Mouse (Mus musculus) kidney, adult 2 months (tissue): ENCODE measurements around the gene D330045A20Rik.

Experiments used
- CTCF ChIP-seq: fragments of 200-500 bp; conservative IDR thresholded peaks from 2 replicates; pipeline ENCODE4 v1.5.1; 2011; ENCODE audit warnings: low read depth, mild to moderate bottlenecking, control low read depth, low read length, moderate library complexity, mixed read lengths; ENCODE audit not compliant: insufficient read depth, insufficient read length
- POLR2A ChIP-seq: fragments of 200-500 bp; IDR thresholded peaks from one replicate; pipeline ENCODE4 v1.6.1; 2011; ENCODE audit warnings: low read depth, low read length, control low read depth

DNA sequence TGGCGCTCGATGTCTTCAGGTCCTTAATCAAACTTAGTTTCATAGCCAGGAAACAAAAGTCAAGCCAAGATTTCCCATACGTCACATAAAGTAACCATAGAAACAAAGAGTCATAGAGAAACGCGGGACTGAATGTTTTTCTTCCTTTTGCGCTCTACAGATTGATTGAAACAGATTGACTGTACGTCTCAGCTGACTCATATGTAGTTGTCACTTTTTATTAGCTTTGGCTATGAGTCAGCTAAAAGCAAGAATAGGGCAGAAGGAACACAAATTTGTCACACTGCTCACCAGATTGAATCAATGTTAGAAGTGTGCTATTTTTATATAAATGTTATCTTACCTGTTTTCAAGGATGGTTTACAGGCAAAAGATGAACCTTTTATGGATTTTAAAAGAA is 63.6 kb downstream of the D330045A20Rik start:
- TF ChIP-seq CTCF, result no peak
- TF ChIP-seq POLR2A, result no peak
